Mouse (Mus musculus) skeletal muscle tissue, postnatal 0 days (tissue): ENCODE measurements around the gene Nckap5. TPM values are rescaled to one million over a fixed set of nuclear protein-coding genes. Genes with fewer than 3 reads are reported as not detected.

Source experiments
- polyA plus RNA-seq: library from polyadenylated mRNA; unstranded; fragments of >200 nt; fragmentation: Nextera tagmentation; extraction: Ambion mirVana; gene quantifications from 2 replicates; pipeline ENCODE4 v1.2.1, GENCODE M21; 2015

The Nckap5 gene
- polyA plus RNA-seq: 3.1 and 3.6 TPM in 2 replicates

DNA sequence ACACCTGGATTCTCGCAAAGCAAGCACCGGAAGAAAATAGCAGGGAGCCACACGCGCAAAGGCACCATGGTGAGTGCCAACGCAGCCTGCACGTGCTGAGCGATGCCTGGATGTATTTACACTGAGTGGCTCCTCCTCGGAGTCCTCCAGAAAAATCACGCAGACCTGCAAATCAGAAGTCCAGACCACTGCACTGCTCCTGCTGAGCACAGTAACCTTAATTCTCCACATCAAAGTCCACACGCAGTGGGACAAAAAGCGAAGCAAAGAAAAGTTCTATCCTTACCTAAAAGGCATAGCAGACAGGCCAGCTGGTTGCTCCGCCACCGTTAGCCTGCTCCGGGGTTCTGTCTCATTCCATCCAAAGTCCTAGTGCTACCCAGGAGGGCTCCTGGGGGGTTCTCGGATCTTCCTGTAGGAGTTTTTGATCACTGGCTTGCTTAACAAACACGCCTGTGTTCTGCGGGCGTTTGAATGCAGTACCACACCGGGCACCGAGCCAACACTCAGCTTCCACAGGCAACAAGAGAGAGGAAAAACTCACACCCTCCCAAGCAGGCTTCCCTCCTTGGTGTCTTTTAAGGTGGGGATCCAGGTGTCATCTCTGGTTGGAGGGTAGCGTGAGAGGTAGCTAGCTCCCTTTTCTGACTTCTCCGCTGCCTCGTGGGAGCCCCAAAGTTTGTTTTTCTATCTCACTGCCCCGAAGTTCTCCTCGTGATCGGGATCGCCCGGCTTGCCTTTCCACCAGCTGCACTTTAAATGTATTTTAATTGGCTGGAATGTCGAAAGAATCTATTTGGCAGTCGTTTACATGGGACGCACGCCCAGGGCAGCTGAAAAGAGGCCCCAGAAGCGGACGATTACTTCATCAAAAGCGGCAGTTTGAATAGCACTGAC is at the start of gene Nckap5:
Nckap5 (minus strand) TSS at position 769 of the 897 bp plus-strand sequence.

GRCm38 (mm10) chr1:125912601-125913600 is 917.7 kb downstream of the Nckap5 start, which contains the start of gene Lypd1:
Gene Lypd1 (minus strand): TSS chr1:125913101.

